Mouse (Mus musculus) heart, embryonic 12.5 days (tissue): ENCODE results near the gene Glrp1. TPM values are rescaled to one million over a fixed set of nuclear protein-coding genes. Genes with fewer than 3 reads are reported as not detected.

ENCODE experiments used
- ATAC-seq: fragments of 200-750 bp; cut with Nextera tagmentation; 2 replicates; pipeline ENCODE4 v1.8.0; 2017; ENCODE audit warnings: moderate TSS enrichment, moderate library complexity; ENCODE audit not compliant: insufficient number of reproducible peaks, low FRiP score
- H3K27ac ChIP-seq: fragments of 300-500 bp; sonication (generic); 2 replicates; pipeline ENCODE4 v1.5.1; 2016; ENCODE audit warnings: mild to moderate bottlenecking, moderate library complexity; ENCODE audit not compliant: poor library complexity, severe bottlenecking
- H3K27me3 ChIP-seq: fragments of 300-500 bp; sonication (generic); replicated peaks from 2 replicates; pipeline ENCODE4 v1.6.1; 2016; ENCODE audit warnings: mild to moderate bottlenecking, moderate library complexity
- H3K36me3 ChIP-seq: fragments of 300-500 bp; sonication (generic); 2 replicates; pipeline ENCODE4 v1.6.1; 2016; ENCODE audit warnings: mild to moderate bottlenecking, moderate library complexity
- H3K4me1 ChIP-seq: fragments of 300-500 bp; sonication (generic); replicated peaks from 2 replicates; pipeline ENCODE4 v1.6.1; 2016; ENCODE audit warnings: mild to moderate bottlenecking
- H3K4me2 ChIP-seq: fragments of 300-500 bp; sonication (generic); 2 replicates; pipeline ENCODE4 v1.6.1; 2016; ENCODE audit warnings: mild to moderate bottlenecking, moderate library complexity
- H3K4me3 ChIP-seq: fragments of 300-500 bp; sonication (generic); 2 replicates; pipeline ENCODE4 v1.5.1; 2016; ENCODE audit warnings: mild to moderate bottlenecking
- H3K9ac ChIP-seq: fragments of 300-500 bp; sonication (generic); 2 replicates; pipeline ENCODE4 v1.6.1; 2016; ENCODE audit warnings: mild to moderate bottlenecking, moderate library complexity
- H3K9me3 ChIP-seq: fragments of 300-500 bp; sonication (generic); replicated peaks from 2 replicates; pipeline ENCODE4 v1.6.1; 2016; ENCODE audit warnings: mild to moderate bottlenecking, moderate library complexity
- WGBS: fragments of 180-500 bp; shearing (Covaris S2); methylation state at CpG from one replicate; pipeline ENCODE4 v1.1.7; 2016; 5-methylcytosine and 5-hydroxymethylcytosine counted together
- polyA plus RNA-seq: library from polyadenylated mRNA; unstranded; fragments of >200 nt; fragmentation: Nextera tagmentation; extraction: Ambion mirVana; gene quantifications from 2 replicates; pipeline ENCODE4 v1.2.1, GENCODE M21; 2016

Glrp1 gene
- 0.09 and 0.11 TPM in 2 replicates for polyA plus RNA-seq

- Histone ChIP-seq H3K9ac (no peak within 1 kb of the TSS), H3K4me1 (peaks cover 17% of the 10 kb centered on the region), H3K27ac (no peak within 1 kb of the TSS), H3K4me2 (peak within 1 kb of the TSS; percentile 14; the same call in 1 of the 2 replicates), H3K27me3 (no peaks in the 10 kb centered on the region), H3K36me3 (no peaks in the 10 kb centered on the region), H3K9me3 (no peaks in the 10 kb centered on the region), H3K4me3 (no peak within 1 kb of the TSS)
- WGBS: 56% methylated on average over 8 of the region's 8 CpGs
- ATAC-seq: no peak
These were observed at the start of gene Glrp1 for GRCm38 (mm10) chr1:88509789-88510188. Gene Glrp1, minus strand, starts transcription at chr1:88510066.

GRCm38 (mm10) chr1:88559258-88559657, 49.4 kb upstream of the Glrp1 start:
- Histone ChIP-seq H3K4me3 (no peak overlapping the region), H3K4me1 (peaks cover 16% of the 10 kb centered on the region), H3K9ac (no peak overlapping the region), H3K27ac (no peak overlapping the region), H3K36me3 (no peaks in the 10 kb centered on the region), H3K27me3 (no peaks in the 10 kb centered on the region), H3K4me2 (peak overlapping the region; percentile 41), H3K9me3 (no peaks in the 10 kb centered on the region)
- WGBS: 5% methylated on average over 7 of the region's 7 CpGs
- ATAC-seq: no peak; the same call in 1 of the 2 replicates

GRCm38 (mm10) chr1:88558793-88559192, 48.9 kb upstream of the Glrp1 start:
- ATAC-seq: no peak
- H3K27me3 ChIP-seq: no peaks in the 10 kb centered on the region
- no peak overlapping the region for H3K9ac ChIP-seq
- H3K4me3 ChIP-seq: no peak overlapping the region
- no peaks in the 10 kb centered on the region for H3K36me3 ChIP-seq
- H3K4me2 ChIP-seq: no peak overlapping the region
- H3K4me1 ChIP-seq: peaks cover 16% of the 10 kb centered on the region
- H3K9me3 ChIP-seq: no peaks in the 10 kb centered on the region
- H3K27ac ChIP-seq: no peak overlapping the region

GRCm38 (mm10) chr1:88556401-88556800, 46.5 kb upstream of the Glrp1 start:
- 71% methylated on average over 11 of the region's 11 CpGs for WGBS
- no peaks in the 10 kb centered on the region for H3K9me3 ChIP-seq
- no peak overlapping the region for H3K4me2 ChIP-seq
- H3K27me3 ChIP-seq: no peaks in the 10 kb centered on the region
- H3K4me1 ChIP-seq: peaks cover 16% of the 10 kb centered on the region
- no peak overlapping the region for H3K4me3 ChIP-seq
- no peaks in the 10 kb centered on the region for H3K36me3 ChIP-seq
- ATAC-seq: no peak
- no peak overlapping the region for H3K27ac ChIP-seq
- H3K9ac ChIP-seq: no peak overlapping the region

DNA sequence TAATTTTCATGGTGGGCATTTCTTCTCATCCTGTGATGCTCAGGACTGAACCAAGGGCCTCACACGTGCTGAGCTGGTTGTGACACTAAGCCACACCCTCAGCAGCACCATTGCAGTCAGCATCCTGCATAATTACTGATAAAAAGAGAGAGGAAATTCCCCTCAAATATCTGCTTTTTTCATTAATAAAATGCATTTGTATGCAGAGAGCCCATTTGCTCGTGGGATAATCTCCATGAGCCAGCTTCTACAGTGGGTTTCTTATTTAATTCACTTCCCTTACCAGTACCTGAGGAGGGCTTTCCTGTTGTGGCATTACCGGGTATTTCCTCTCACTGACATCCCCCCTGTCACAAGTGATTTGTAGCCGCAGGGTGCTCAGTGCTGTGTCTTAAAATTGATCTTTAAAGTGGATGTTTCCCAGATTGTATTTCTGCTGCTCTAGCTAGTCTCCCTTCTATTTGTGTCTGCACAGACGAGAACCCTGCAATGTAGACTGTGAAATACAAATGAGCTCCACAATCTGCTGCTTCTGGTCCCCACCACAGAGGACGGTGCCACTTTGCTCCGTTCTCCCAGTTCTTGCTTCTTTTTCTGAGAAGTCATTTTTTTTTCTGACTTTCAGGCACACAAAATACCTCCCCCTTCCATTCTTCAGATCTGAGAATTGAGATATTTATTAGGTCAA, 43.8 kb upstream of the Glrp1 start:
- Histone ChIP-seq H3K27ac (no peak overlapping the region), H3K9me3 (no peaks in the 10 kb centered on the region), H3K36me3 (no peaks in the 10 kb centered on the region), H3K4me2 (no peak overlapping the region), H3K4me1 (no peaks in the 10 kb centered on the region), H3K27me3 (no peaks in the 10 kb centered on the region), H3K9ac (no peak overlapping the region), H3K4me3 (no peak overlapping the region)
- 39% methylated on average over 7 of the region's 7 CpGs for WGBS
- ATAC-seq: no peak

GRCm38 (mm10) chr1:88549263-88549662, 39.4 kb upstream of the Glrp1 start:
- H3K27me3 ChIP-seq: no peaks in the 10 kb centered on the region
- H3K4me1 ChIP-seq: no peaks in the 10 kb centered on the region
- H3K36me3 ChIP-seq: no peaks in the 10 kb centered on the region
- no peak overlapping the region for H3K4me2 ChIP-seq
- no peak overlapping the region for H3K27ac ChIP-seq
- ATAC-seq: no peak
- H3K4me3 ChIP-seq: no peak overlapping the region
- WGBS: 68% methylated on average over 1 of the region's 1 CpGs
- no peak overlapping the region for H3K9ac ChIP-seq
- H3K9me3 ChIP-seq: no peaks in the 10 kb centered on the region

DNA sequence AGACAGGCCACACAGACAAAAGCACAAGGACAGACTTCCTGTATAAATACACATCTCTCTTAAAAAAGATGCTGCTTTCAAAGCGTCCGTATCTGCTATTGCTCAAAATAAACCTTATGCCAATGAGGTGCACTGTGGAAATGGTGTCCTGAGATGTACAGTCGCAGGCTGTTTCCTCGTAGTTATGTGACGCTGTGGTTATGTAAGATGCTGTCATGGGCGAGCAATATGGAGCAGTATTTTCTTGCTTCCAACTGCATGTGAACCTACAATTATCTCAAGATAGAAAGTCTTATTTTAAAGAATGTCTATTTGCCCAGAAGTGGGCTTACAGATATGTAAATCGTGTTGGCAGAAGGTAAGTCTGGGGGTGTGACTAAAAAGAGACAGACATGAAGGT, 37.3 kb upstream of the Glrp1 start:
- WGBS: 80% methylated on average over 7 of the region's 7 CpGs
- ATAC-seq: no peak
- Histone ChIP-seq H3K4me1 (no peaks in the 10 kb centered on the region), H3K9ac (no peak overlapping the region), H3K4me3 (no peak overlapping the region), H3K27me3 (no peaks in the 10 kb centered on the region), H3K9me3 (no peaks in the 10 kb centered on the region), H3K4me2 (no peak overlapping the region), H3K27ac (no peak overlapping the region), H3K36me3 (no peaks in the 10 kb centered on the region)

- no peak overlapping the region for H3K4me3 ChIP-seq
- WGBS: 61% methylated on average over 4 of the region's 4 CpGs
- no peak overlapping the region for H3K27ac ChIP-seq
- no peaks in the 10 kb centered on the region for H3K9me3 ChIP-seq
- H3K27me3 ChIP-seq: no peaks in the 10 kb centered on the region
- no peaks in the 10 kb centered on the region for H3K4me1 ChIP-seq
- no peak for ATAC-seq
- H3K36me3 ChIP-seq: no peaks in the 10 kb centered on the region
- no peak overlapping the region for H3K4me2 ChIP-seq
- no peak overlapping the region for H3K9ac ChIP-seq
These were observed 33.7 kb upstream of the Glrp1 start for GRCm38 (mm10) chr1:88543608-88544007.

GRCm38 (mm10) chr1:88539823-88540222, 30.0 kb upstream of the Glrp1 start:
- Histone ChIP-seq H3K9me3 (no peaks in the 10 kb centered on the region), H3K27me3 (no peaks in the 10 kb centered on the region), H3K27ac (no peak overlapping the region), H3K4me1 (no peaks in the 10 kb centered on the region), H3K9ac (no peak overlapping the region), H3K36me3 (no peaks in the 10 kb centered on the region), H3K4me2 (no peak overlapping the region), H3K4me3 (no peak overlapping the region)
- 68% methylated on average over 3 of the region's 3 CpGs for WGBS
- ATAC-seq: no peak; the same call in 1 of the 2 replicates

DNA sequence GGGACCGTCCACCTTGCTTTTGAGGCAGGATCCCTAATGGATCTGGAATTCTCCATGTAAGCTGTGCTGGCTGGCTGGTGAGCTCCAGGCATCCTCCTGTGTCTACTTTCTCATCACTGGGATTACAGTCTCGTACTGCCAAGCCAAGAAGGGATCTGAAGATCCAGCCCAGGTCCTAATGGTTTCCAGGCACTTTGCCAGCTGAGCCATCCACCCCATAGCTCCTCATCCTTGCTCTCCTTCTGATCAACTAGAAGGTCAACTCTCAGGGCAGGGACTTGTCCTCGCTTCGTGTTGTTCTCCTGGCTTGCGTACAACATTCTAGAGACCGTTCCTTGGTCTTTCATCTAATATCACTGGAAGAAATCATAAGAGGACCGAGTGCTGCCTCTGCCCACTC, 29.4 kb upstream of the Glrp1 start:
- Histone ChIP-seq H3K27me3 (no peaks in the 10 kb centered on the region), H3K4me3 (no peak overlapping the region), H3K4me2 (no peak overlapping the region), H3K9me3 (no peaks in the 10 kb centered on the region), H3K36me3 (no peaks in the 10 kb centered on the region), H3K4me1 (no peaks in the 10 kb centered on the region), H3K27ac (no peak overlapping the region), H3K9ac (no peak overlapping the region)
- ATAC-seq: no peak; the same call in 1 of the 2 replicates
- 71% methylated on average over 7 of the region's 7 CpGs for WGBS

DNA sequence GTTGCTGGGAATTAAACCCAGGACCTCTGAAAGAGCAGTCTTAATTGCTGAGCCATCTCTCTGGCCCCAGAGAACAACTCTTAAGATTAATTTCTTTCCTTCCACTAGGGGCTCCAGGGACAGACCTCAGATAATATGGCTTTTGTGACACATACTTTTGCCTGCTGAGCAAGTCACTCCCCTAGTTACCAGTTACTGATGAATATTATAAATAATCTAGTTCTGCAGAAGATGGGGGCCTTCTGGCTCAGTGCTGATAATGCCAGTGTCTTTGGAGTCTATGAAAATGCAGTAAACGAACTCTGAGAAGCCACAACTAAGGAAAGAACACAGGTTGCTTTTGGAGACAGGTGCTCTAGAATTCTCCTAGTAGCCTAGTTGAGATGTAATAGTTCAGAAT, 26.4 kb upstream of the Glrp1 start:
- Histone ChIP-seq H3K4me3 (no peak overlapping the region), H3K36me3 (no peaks in the 10 kb centered on the region), H3K4me1 (no peaks in the 10 kb centered on the region), H3K4me2 (no peak overlapping the region), H3K27ac (no peak overlapping the region), H3K9me3 (no peaks in the 10 kb centered on the region), H3K9ac (no peak overlapping the region), H3K27me3 (no peaks in the 10 kb centered on the region)
- 70% methylated on average over 1 of the region's 1 CpGs for WGBS
- no peak for ATAC-seq

- no peak for ATAC-seq
- Histone ChIP-seq H3K9me3 (no peaks in the 10 kb centered on the region), H3K4me3 (no peak overlapping the region), H3K27ac (no peak overlapping the region), H3K9ac (no peak overlapping the region), H3K27me3 (no peaks in the 10 kb centered on the region), H3K4me2 (no peak overlapping the region), H3K4me1 (no peaks in the 10 kb centered on the region), H3K36me3 (no peaks in the 10 kb centered on the region)
- 55% methylated on average over 5 of the region's 5 CpGs for WGBS
These were observed 24.2 kb upstream of the Glrp1 start for GRCm38 (mm10) chr1:88534091-88534490.
